Mouse (Mus musculus): Measurements from ENCODE around the gene Psmd14. TPM values are rescaled to one million over a fixed set of nuclear protein-coding genes. Genes with fewer than 3 reads are reported as not detected.

The Psmd14 gene
- total RNA-seq (2012; rRNA removed) = 217 and 238 TPM in 2 replicates
- polyA plus RNA-seq (2012; ENCODE audit: insufficient read depth in 1 of 2, insufficient read length in 2 of 2, low read depth in 1 of 2, low replicate concordance in 2 of 2, missing spikeins in 1 of 2) = 100 to 1,000 TPM in 1 of 2 experiments, not detected in 1; 156 TPM

DNA sequence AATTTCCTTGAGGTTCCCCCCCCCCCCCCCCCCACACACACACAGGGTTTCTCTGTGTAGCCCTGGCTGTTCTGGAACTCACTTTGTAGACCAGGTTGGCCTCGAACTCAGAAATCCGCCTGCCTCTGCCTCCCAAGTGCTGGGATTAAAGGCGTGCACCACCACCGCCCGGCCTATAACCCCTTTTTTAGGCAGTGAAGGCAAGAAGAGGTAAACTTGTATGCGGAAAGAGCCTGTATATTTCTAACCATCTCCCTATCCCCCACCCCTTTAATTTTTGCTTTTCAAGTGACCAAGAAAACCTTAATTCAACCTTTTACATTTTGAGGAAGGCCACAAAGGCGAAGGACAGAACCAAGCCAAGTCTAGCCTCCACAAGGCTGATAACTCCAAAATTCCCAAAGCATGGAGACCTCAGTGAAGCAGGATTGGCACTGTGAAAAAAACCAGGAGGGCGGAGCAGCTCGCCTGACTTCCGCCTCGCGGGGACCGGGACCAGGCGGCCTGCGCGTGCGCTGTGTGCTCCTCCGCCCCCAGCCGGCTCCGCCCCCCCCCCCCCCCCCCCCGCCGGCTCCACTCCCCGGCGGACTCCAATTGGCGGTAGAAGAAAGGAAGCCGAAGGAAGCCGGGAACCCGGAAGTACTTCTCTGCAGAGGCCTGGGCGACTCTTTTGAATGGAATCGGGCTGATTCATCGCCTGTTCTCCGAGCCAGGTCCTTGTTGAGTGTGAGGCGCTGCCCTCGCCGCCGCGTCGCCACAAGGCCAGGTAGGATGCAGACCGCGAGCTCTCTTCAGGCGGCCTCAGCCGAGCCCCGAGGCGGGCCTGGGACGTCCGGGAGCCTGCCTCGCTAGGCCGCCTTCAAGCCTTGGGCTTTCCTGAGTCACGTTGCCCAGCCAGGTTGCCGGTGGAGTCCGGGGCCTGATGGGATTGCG is at the start of gene Psmd14:
Gene Psmd14 (plus strand): TSS at position 587 of the 933 bp plus-strand sequence.
- Histone ChIP-seq H3K27me3 (ENCODE audit: control insufficient read depth in 1 of 2, insufficient read depth in 2 of 2, low read length in 2 of 2) (no peaks in the 10 kb centered on the region), H3K79me2 (ENCODE audit: control insufficient read depth, insufficient read depth, low read length, poor library complexity) (peaks cover 42% of the 10 kb centered on the region), H3K27ac (ENCODE audit: control insufficient read depth, low read depth, low read length) (peak within 1 kb of the TSS; percentile 77), H3K4me1 (ENCODE audit: control insufficient read depth in 1 of 2, insufficient read depth in 2 of 2, low read length in 2 of 2) (peaks cover 2 to 11% of the 10 kb centered on the region in 2 experiments; a peak in 3 of 4 replicates), H3K9me3 (replicated peaks; ENCODE audit: insufficient read depth, low read length) (no peaks in the 10 kb centered on the region), H3K9ac (ENCODE audit: control insufficient read depth, low read depth, low read length, poor library complexity, severe bottlenecking) (peak within 1 kb of the TSS; percentile 92), H3K36me3 (ENCODE audit: control insufficient read depth in 1 of 2, insufficient read depth in 2 of 2, low read length in 2 of 2) (peaks cover 3 to 23% of the 10 kb centered on the region in 2 experiments), H3K4me3 (ENCODE audit: control insufficient read depth in 1 of 2, insufficient read depth in 1 of 2, low read depth in 2 of 2, low read length in 2 of 2) (peak within 1 kb of the TSS; percentile 89 to 91)
- peak; percentile 28 to 92; a peak in 2 of 4 replicates for TF ChIP-seq POLR2A (IDR thresholded peaks at IDR 0.05; ENCODE audit: control insufficient read depth in 1 of 2, insufficient read depth in 1 of 2, low read depth in 1 of 2, low read length in 2 of 2, poor library complexity in 1 of 2)
- 0 out of 2 replicates have a peak, but pooled peaks have one; percentile 21 for TF ChIP-seq MYC (IDR thresholded peaks at IDR 0.05; ENCODE audit: low read depth, low read length)
- no peak for TF ChIP-seq GABPA (IDR thresholded peaks at IDR 0.05; ENCODE audit: low read depth, low read length)
- no peak for TF ChIP-seq ETS1 (IDR thresholded peaks at IDR 0.05; ENCODE audit: low read depth, low read length)
- TF ChIP-seq POLR2AphosphoS5 (IDR thresholded peaks at IDR 0.05; ENCODE audit: borderline replicate concordance, low read depth, low read length) = no peak
- TF ChIP-seq MAX (IDR thresholded peaks at IDR 0.05; ENCODE audit: low read length) = peak; percentile 20; the same call in 1 of the 2 replicates
- 0 out of 2 replicates have a peak, but pooled peaks have one; percentile 20 for TF ChIP-seq USF1 (IDR thresholded peaks at IDR 0.05; ENCODE audit: low read depth, low read length)
- TF ChIP-seq TBP (IDR thresholded peaks at IDR 0.05; ENCODE audit: low read depth, low read length) = peak; percentile 67
- TF ChIP-seq UBTF (IDR thresholded peaks at IDR 0.05; ENCODE audit: borderline replicate concordance, insufficient read depth, low read depth, low read length) = peak; percentile 97; the same call in 1 of the 2 replicates
- peak; percentile 70 for TF ChIP-seq ZMIZ1 (IDR thresholded peaks at IDR 0.05; ENCODE audit: low read depth, low read length)
- TF ChIP-seq SMC3 (IDR thresholded peaks at IDR 0.05; ENCODE audit: low read depth, low read length) = no peak
- peak; percentile 95 for TF ChIP-seq NRF1 (IDR thresholded peaks at IDR 0.05; ENCODE audit: insufficient read depth, low read depth, low read length, poor library complexity, severe bottlenecking)
- no peak for TF ChIP-seq MEF2A (IDR thresholded peaks at IDR 0.05; ENCODE audit: extremely low read depth, insufficient replicate concordance, low read depth, low read length, poor library complexity, severe bottlenecking)
- 0 out of 2 replicates have a peak, but pooled peaks have one; percentile 35 for TF ChIP-seq TCF12 (IDR thresholded peaks at IDR 0.05; ENCODE audit: low read depth, low read length)
- no peak for TF ChIP-seq EP300 (IDR thresholded peaks at IDR 0.05; ENCODE audit: low read depth in 1 of 2, low read length in 2 of 2)
- no peak; the same call in 1 of the 2 replicates for TF ChIP-seq MAZ (IDR thresholded peaks at IDR 0.05; ENCODE audit: low read depth, low read length)
- TF ChIP-seq HCFC1 (IDR thresholded peaks at IDR 0.05; ENCODE audit: low read depth, low read length) = peak; percentile 86
- no peak; the same call in 1 of the 2 replicates for TF ChIP-seq MXI1 (IDR thresholded peaks at IDR 0.05; ENCODE audit: low read depth, low read length)
- TF ChIP-seq GATA1 (IDR thresholded peaks at IDR 0.05; ENCODE audit: low read depth, low read length) = no peak
- no peak for TF ChIP-seq RCOR1 (IDR thresholded peaks at IDR 0.05; ENCODE audit: low read depth, low read length)
- TF ChIP-seq ELF1 (IDR thresholded peaks at IDR 0.05; ENCODE audit: low read depth, low read length) = peak; percentile 97
- TF ChIP-seq TAL1 (IDR thresholded peaks at IDR 0.05; ENCODE audit: low read length) = no peak
- TF ChIP-seq JUND (IDR thresholded peaks at IDR 0.05; ENCODE audit: low read depth, low read length) = no peak
- no peak for TF ChIP-seq ZKSCAN1 (IDR thresholded peaks at IDR 0.05; ENCODE audit: low read depth, low read length)
- TF ChIP-seq USF2 (IDR thresholded peaks at IDR 0.05; ENCODE audit: borderline replicate concordance in 1 of 2, insufficient read depth in 1 of 2, low read depth in 1 of 2, low read length in 2 of 2) = no peak
- TF ChIP-seq E2F4 (IDR thresholded peaks at IDR 0.05; ENCODE audit: borderline replicate concordance, low read depth, low read length) = 0 out of 2 replicates have a peak, but pooled peaks have one; percentile 29
- peak; percentile 76 for TF ChIP-seq POLR2AphosphoS2 (IDR thresholded peaks at IDR 0.05; ENCODE audit: low read length)
- TF ChIP-seq ZC3H11A (IDR thresholded peaks at IDR 0.05; ENCODE audit: low read depth, low read length) = no peak
- TF ChIP-seq NELFE (IDR thresholded peaks at IDR 0.05; ENCODE audit: low read depth, low read length) = peak; percentile 86
- TF ChIP-seq ZNF384 (IDR thresholded peaks at IDR 0.05; ENCODE audit: low read depth, low read length) = peak; percentile 93
- TF ChIP-seq CHD2 (IDR thresholded peaks at IDR 0.05; ENCODE audit: low read length) = no peak
- no peak for TF ChIP-seq CTCF (IDR thresholded peaks at IDR 0.05 in 2 of 3, conservative IDR thresholded peaks at IDR 0.05 in 1 of 3; ENCODE audit: control insufficient read depth in 1 of 3, insufficient read depth in 1 of 3, low read depth in 2 of 3, low read length in 3 of 3, poor library complexity in 1 of 3, severe bottlenecking in 1 of 3)
- peak; percentile 88 for TF ChIP-seq SIN3A (IDR thresholded peaks at IDR 0.05; ENCODE audit: low read length)
- peak; percentile 95 for DNase-seq (ENCODE audit: low read depth, low spot score)

Data from MEL (cell line).